Mouse (Mus musculus): ENCODE measurements at regions not wholly inside any gene's neighbourhood (a gene's known extent, or its start where the extent isn't known, plus 50 kb on each side); places are given as distances from the start of the nearest gene placed in this dataset.
A peak's percentile ranks its signal among the peaks of the same experiment; 100 is the strongest.

DNA sequence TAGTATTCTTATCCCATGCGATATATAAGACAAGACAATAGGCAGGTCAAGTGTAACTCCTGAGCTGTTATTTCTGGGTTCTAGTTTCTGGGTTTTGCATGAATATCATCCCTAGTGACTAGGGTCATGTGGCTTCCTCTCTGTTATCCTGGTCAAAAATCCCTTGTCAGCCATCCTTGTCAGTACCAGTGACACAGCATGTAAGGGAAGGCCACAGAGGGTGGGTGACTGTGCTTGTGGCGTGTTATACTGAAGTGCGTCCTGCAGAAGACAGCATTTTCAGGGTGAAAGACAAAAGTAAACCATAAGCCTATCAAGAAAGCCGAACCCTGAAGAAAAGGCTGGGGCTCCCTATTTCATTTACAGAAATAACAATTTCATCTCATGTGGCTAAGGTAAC lies 50.7 kb upstream of the Echdc3 start:
- no peak for DNase-seq (ENCODE audit: low spot score in 2 of 2)

DNA sequence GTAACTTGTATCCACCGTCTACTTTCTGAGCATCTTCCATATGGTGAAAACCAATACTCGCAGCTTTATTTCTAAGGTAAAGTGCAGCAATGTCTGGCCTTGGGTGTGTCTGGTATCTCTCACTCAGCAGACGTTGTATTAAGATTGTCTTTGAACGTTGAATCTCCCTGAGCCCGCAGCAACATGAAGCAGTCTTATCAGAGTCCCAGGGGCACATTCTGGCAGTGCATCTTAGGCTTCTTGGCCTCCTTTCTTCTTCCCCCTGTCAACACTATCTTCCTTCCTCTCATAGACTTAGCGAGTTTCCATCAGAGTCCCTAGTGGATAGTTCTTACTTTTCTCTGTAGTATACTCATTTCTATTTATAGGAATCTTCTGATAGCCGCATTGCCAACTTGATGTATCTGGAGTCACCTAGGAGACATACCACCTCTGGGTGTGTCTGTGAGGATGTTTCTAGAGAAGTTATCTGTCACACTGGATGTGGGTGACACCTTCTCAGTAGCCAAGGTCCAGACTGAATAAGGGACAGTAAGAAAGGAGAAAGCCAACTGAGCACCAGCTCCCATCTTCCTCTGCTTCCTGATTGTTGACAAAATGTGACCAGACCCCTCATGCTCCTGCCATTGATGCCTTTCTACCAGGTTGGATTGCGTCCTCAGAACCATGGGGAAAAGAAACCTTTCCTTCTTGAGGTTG lies 51.4 kb upstream of the Echdc3 start:
- DNase-seq (ENCODE audit: low spot score in 2 of 2), result no peak

DNA sequence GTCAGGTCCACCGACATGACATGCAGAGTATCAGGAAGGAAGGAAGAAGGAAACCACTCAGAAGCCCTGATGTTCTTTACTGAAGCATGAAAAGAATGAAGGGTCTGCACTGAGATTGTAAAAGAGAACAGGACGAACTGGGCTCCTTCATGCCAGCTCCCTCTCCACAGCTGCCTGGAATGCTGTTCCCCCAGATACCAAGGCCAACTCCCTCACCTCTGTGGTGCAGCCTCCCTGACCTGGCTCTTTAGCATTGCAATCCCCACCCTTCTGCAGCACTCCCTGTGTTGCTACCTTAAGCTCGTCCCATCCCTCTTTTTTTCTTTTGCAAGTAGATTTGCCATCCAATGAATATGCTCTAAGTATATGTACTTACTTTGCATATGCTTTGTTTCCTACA lies 52.3 kb upstream of the Echdc3 start:
- no peak for DNase-seq (ENCODE audit: low spot score in 2 of 2)

DNA sequence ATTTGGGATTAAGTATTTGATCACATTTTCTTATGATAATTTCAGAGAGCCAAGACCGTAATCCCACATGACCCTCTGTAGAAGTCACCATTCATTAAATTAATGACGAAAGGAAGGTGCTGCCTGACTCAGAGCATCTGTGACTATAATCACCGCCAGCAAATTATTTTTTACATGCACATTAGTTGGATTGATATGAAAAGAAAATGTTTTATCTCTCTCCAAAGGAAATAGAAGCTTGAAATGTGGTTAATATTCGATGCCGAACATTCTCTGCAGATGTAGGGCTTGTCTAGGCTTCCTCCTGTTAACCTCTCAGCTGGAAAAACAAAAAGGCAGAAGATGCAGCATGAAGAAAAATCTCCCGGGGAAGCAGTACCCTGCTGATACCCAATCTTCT lies 54.2 kb upstream of the Echdc3 start:
- DNase-seq (ENCODE audit: low spot score in 2 of 2), result no peak

DNA sequence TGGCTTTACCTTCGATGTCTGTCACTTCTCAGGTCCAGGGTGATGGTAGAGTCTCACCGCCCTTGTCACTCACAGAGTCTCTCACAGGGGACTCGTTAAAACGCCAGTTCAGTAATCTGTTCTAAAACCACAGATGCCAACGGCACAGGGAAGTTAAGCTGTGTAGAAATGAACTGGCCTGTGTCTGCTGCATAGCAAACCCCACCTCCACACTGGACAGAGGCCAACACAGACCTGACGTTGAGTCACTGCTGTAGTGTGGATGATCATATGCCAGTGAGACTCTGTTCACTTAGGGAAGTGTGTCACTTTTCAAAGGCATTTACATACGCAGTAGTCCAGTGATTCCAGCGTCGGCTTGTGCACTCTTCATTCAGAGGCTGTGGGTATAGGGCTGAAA lies 54.7 kb upstream of the Echdc3 start:
- peak; percentile 63 to 71 for DNase-seq (ENCODE audit: low spot score in 2 of 2)

DNA sequence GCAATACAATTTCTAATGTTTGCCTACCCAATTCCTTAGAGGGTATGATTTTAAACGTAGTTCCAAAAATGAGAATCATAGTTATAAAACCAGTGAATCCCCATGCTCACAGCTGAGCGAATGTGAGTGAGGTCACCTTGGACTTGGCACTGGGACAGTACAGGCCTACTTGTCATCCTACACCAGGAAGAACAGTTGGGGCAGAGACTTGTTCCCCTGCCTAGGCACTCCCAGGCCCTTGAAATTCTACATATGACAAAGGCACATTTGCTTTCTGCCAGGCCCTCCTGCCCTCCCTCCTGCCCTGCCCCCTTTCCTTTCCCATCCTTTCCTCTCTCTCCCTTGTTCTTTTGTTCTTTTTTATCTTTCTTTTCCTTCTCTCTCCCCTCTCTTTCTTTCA lies 50.0 kb upstream of the Usp6nl start:
- no peak for DNase-seq (ENCODE audit: low spot score in 2 of 2)

All from left cerebral cortex, adult 18-20 months (tissue).